Mouse (Mus musculus) adrenal gland, adult 10 weeks (tissue): Measurements from ENCODE around the gene Kmt2c. TPM values are rescaled to one million over a fixed set of nuclear protein-coding genes. Genes with fewer than 3 reads are reported as not detected.

Experiments
- polyA plus RNA-seq: library from polyadenylated mRNA; stranded (reverse); fragments of 350-450 nt; fragmentation: Illumina TruSeq; extraction: RNeasy Lipid Tissue Mini Kit (QIAGEN cat#74804); gene quantifications from one replicate; pipeline ENCODE4 v1.2.3, GENCODE M21; 2014; ENCODE audit warnings: low read depth, low replicate concordance

Gene Kmt2c
- polyA plus RNA-seq = 52.9 TPM

GRCm38 (mm10) chr5:25498346-25498820 lies at the start of gene Kmt2c:
Gene Kmt2c (minus strand): TSS chr5:25498783.

GRCm38 (mm10) chr5:25515767-25516166 lies 17.2 kb upstream of the Kmt2c start, which contains the start of gene Cct8l1:
Gene Cct8l1 (plus strand): TSS chr5:25516067.

GRCm38 (mm10) chr5:25222752-25223702 lies 275.6 kb downstream of the Kmt2c start, which contains the start of gene E130116L18Rik:
Gene E130116L18Rik (minus strand): TSS chr5:25223153.

Other genes starting within 250 kb of the Kmt2c start
- not detected for gene Cct8l1, start 17.3 kb upstream of the Kmt2c start, polyA plus RNA-seq
- 7.5 TPM for gene Xrcc2, start 207.0 kb upstream of the Kmt2c start, polyA plus RNA-seq